Mouse (Mus musculus) lung, embryonic 16.5 days (tissue): Measurements from ENCODE around the gene Tmbim6. TPM values are rescaled to one million over a fixed set of nuclear protein-coding genes. Genes with fewer than 3 reads are reported as not detected.

ENCODE experiments used
- ATAC-seq: fragments of 200-750 bp; cut with Nextera tagmentation; 2 replicates; pipeline ENCODE4 v1.8.0; 2017; ENCODE audit warnings: low read depth, mild to moderate bottlenecking, moderate library complexity
- H3K27ac ChIP-seq: fragments of 300-500 bp; sonication (generic); 2 replicates; pipeline ENCODE4 v1.5.1; 2014; ENCODE audit warnings: mild to moderate bottlenecking, control low read depth, low read length
- H3K27me3 ChIP-seq: fragments of 300-500 bp; sonication (generic); 2 replicates; pipeline ENCODE4 v1.6.1; 2014; ENCODE audit warnings: low read depth, low read length, mixed read lengths; ENCODE audit not compliant: control insufficient read depth, insufficient read depth
- H3K36me3 ChIP-seq: fragments of 300-500 bp; sonication (generic); 2 replicates; pipeline ENCODE4 v1.6.1; 2014; ENCODE audit warnings: low read length; ENCODE audit not compliant: control insufficient read depth, insufficient read depth
- H3K4me1 ChIP-seq: fragments of 300-500 bp; sonication (generic); replicated peaks from 2 replicates; pipeline ENCODE4 v1.6.1; 2014; ENCODE audit warnings: low read length, mixed read lengths; ENCODE audit not compliant: control insufficient read depth, insufficient read depth
- H3K4me2 ChIP-seq: fragments of 300-500 bp; sonication (generic); 2 replicates; pipeline ENCODE4 v1.6.1; 2014; ENCODE audit warnings: low read depth, low read length, control low read depth
- H3K4me3 ChIP-seq: fragments of 300-500 bp; sonication (generic); 2 replicates; pipeline ENCODE4 v1.5.1; 2014; ENCODE audit warnings: mild to moderate bottlenecking, low read length, control low read depth
- H3K9ac ChIP-seq: fragments of 300-500 bp; sonication (generic); 2 replicates; pipeline ENCODE4 v1.6.1; 2014; ENCODE audit warnings: low read length, control low read depth
- H3K9me3 ChIP-seq: fragments of 300-500 bp; sonication (generic); 2 replicates; pipeline ENCODE4 v1.6.1; 2016; ENCODE audit warnings: low read length; ENCODE audit not compliant: control insufficient read depth
- WGBS: fragments of 180-500 bp; shearing (Covaris S2); extraction: QIAGEN DNeasy Blood & Tissue Kit; methylation state at CpG from one replicate; pipeline ENCODE4 v1.1.7; 2014; 5-methylcytosine and 5-hydroxymethylcytosine counted together
- polyA plus RNA-seq: library from polyadenylated mRNA; unstranded; fragments of >200 nt; fragmentation: Nextera tagmentation; extraction: Ambion mirVana; gene quantifications from 2 replicates; pipeline ENCODE4 v1.2.1, GENCODE M21; 2015

Tmbim6 gene
- polyA plus RNA-seq, 1 experiment from 2014 or later, result 464 TPM

DNA sequence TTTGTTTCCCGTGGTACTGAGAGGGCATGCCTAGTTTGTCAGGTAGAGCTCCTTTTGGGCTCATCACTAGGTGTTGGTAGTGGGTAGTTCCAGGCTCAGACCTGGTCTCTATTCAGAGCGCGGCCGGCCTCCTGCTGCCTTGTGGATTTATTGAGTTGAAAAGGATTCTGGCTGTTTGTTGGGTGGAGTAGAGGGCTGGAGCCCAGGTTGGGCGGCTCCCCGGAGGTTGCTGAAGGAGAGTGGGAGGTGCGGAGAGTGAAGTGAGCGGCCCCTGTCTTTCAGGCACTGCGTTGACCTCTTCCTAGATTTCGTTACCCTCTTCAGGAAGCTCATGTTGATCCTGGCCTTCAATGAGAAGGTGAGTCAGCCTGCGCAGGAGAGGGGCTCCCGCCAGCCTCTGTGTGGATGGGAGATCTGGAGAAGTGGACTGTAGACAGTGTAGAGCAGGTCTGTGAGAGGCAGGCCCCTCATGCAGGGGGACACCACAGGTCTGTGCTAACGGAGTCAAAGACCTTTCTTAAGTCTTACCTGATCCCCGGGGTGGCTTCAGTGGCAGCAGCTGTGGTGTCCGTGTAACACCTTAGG is 14.4 kb downstream of the Tmbim6 start:
- ATAC-seq, result no peak
- no peaks in the 10 kb centered on the region for H3K9me3 ChIP-seq
- H3K36me3 ChIP-seq, result peaks cover 43% of the 10 kb centered on the region
- H3K4me3 ChIP-seq, result no peak overlapping the region
- 81% methylated on average over 15 of the region's 15 CpGs for WGBS
- H3K4me2 ChIP-seq, result no peak overlapping the region
- H3K27ac ChIP-seq, result no peak overlapping the region
- no peaks in the 10 kb centered on the region for H3K27me3 ChIP-seq
- no peaks in the 10 kb centered on the region for H3K4me1 ChIP-seq
- H3K9ac ChIP-seq, result no peak overlapping the region

DNA sequence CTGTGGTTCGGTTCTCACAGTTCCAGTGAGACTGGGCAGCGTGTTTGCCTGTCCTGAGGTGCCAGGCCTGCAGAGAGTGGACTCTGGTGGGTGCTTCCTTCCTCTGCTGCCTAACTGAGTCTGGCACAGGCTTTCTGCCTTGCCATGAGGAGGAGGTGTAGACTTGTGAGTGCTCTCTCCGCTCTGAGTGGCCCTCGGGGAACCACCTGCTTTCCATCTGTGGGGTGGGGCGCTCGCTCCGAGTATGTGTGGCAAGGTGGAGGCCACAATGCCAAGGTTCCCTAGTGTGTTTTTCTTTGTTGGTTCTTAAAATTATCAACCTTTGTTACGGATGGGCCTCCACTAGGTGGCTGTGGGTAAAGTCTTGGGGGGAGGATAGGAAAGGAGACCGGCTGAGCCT is 16.2 kb downstream of the Tmbim6 start:
- H3K9me3 ChIP-seq, result no peaks in the 10 kb centered on the region
- WGBS, result 87% methylated on average over 9 of the region's 9 CpGs

DNA sequence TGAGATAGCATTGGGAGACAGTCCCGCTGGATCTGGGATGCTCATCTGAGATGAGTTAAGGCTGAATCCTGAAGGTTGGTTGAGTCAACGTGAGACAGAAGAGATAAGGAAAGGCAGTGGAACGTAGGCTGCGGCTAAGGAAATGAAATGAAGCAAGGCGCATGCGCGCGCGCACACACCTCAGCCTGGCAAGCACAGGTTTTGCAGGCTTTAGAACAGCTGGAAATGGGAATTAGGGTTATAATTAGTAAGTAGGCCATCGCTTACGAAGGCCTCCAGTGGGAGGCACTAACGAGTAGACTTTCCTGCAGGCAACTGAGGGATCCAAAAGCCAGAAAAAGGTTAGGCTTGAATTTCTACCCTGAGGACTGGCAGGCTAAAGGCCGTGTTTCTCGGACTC is 19.1 kb downstream of the Tmbim6 start:
- no peaks in the 10 kb centered on the region for H3K27me3 ChIP-seq
- peaks cover 24% of the 10 kb centered on the region for H3K36me3 ChIP-seq
- no peak overlapping the region for H3K9ac ChIP-seq
- peaks cover 5% of the 10 kb centered on the region for H3K4me1 ChIP-seq
- H3K9me3 ChIP-seq, result no peaks in the 10 kb centered on the region
- ATAC-seq, result no peak
- no peak overlapping the region for H3K4me3 ChIP-seq
- H3K4me2 ChIP-seq, result no peak overlapping the region
- no peak overlapping the region for H3K27ac ChIP-seq
- 52% methylated on average over 14 of the region's 14 CpGs for WGBS

More for the DNA sequence above, 16.2 kb downstream of the Tmbim6 start:
- Histone ChIP-seq H3K27ac (no peak overlapping the region), H3K27me3 (no peaks in the 10 kb centered on the region), H3K9ac (no peak overlapping the region), H3K4me1 (no peaks in the 10 kb centered on the region), H3K36me3 (peaks cover 41% of the 10 kb centered on the region), H3K4me3 (no peak overlapping the region), H3K4me2 (no peak overlapping the region)
- no peak for ATAC-seq

DNA sequence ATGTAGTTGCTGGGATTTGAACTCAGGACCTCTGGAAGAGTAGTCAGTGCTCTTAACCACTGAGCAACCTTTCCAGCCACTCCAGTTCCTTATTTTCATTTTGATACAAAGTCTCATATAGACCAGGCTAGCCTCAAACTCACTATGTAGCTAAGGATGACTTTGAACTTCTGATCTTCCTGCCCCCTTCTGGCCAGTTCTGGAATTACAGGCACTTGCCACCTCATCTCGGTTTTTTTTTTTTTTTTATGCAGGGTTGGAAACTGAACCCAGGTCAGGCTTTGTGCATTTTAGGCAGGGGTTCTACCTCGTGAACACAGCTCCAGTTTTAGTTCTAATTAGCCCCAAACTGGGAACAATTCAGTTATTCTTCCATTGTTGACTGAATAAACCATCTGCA is 23.1 kb downstream of the Tmbim6 start:
- Histone ChIP-seq H3K27ac (no peak overlapping the region), H3K9me3 (no peaks in the 10 kb centered on the region), H3K4me2 (no peak overlapping the region), H3K9ac (no peak overlapping the region), H3K36me3 (no peaks in the 10 kb centered on the region), H3K27me3 (no peaks in the 10 kb centered on the region), H3K4me1 (peaks cover 19% of the 10 kb centered on the region), H3K4me3 (no peak overlapping the region)
- 19% methylated on average over 2 of the region's 2 CpGs for WGBS
- ATAC-seq, result no peak

DNA sequence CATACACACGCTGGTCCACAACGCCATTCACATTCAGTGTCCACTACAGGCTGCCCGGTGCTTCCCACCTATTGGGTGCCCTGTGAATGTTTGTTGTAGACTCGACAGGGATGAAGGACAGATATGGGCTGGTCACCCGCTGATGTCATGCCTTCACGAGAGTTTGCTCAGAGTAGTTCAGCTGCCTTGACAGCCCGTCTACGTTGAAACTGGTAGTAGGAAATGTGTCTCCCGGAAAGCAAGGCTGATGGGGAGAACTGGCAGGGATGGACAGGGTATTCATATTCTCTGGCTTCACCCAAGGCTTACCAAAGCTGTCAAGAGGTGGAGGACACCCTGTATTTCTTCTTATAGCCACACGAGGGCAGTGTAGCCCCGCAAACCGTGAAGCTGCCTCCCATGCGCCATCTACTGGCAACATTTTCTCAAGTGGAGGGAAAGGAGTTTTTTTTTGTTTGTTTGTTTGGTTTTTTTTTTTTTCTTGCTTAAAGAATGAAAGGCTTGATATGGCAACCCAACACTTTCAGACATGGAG is 23.7 kb downstream of the Tmbim6 start:
- ATAC-seq, result no peak
- H3K9ac ChIP-seq, result no peak overlapping the region; the same call in 1 of the 2 replicates
- H3K4me2 ChIP-seq, result peak overlapping the region; percentile 37
- no peak overlapping the region for H3K27ac ChIP-seq
- H3K27me3 ChIP-seq, result no peaks in the 10 kb centered on the region
- no peak overlapping the region for H3K4me3 ChIP-seq
- H3K9me3 ChIP-seq, result no peaks in the 10 kb centered on the region
- WGBS, result 13% methylated on average over 13 of the region's 13 CpGs
- no peaks in the 10 kb centered on the region for H3K36me3 ChIP-seq
- peaks cover 22% of the 10 kb centered on the region for H3K4me1 ChIP-seq

- no peaks in the 10 kb centered on the region for H3K9me3 ChIP-seq
- H3K36me3 ChIP-seq, result no peaks in the 10 kb centered on the region; the same call in 1 of the 2 replicates
- WGBS, result 23% methylated on average over 4 of the region's 4 CpGs
- H3K4me2 ChIP-seq, result peak overlapping the region; percentile 37; the same call in 1 of the 2 replicates
- H3K4me1 ChIP-seq, result peaks cover 24% of the 10 kb centered on the region
- no peak overlapping the region for H3K4me3 ChIP-seq
- H3K9ac ChIP-seq, result peak overlapping the region; percentile 43
- no peak for ATAC-seq
- H3K27ac ChIP-seq, result no peak overlapping the region
- no peaks in the 10 kb centered on the region for H3K27me3 ChIP-seq
Measured at GRCm38 (mm10) chr15:99416957-99417356, 24.3 kb downstream of the Tmbim6 start.

DNA sequence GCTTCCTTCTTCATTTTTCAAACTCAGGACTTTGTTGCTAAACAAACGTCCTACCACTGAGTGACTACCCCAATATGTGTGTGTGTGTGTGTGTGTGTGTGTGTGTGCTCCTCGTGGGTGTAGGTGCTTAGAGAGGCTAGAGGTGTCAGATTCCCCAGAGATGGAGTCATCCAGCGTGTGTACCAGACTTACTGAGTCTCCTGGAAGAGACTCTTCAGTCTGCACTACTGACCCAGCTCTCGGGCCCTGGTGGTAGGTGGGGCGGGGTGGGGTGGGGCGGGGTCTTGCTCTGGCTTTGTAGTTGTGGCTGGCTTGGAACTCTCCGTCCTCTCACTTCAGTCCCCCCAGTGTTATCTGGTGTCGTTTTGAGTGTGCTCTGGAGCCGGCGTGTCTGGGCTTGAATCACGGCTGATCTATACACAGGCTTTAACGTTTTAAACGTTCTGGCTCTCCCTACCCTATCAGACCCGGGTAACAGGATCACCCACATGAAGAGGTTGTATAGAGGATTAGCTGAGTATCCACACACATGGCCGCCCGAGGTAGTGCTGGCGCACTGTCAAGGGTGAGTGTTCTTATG is 25.1 kb downstream of the Tmbim6 start:
- peak overlapping the region; percentile 55 for H3K27ac ChIP-seq
- H3K4me2 ChIP-seq, result 0 out of 2 replicates have a peak overlapping the region, but pooled peaks have one; percentile 10
- no peaks in the 10 kb centered on the region for H3K9me3 ChIP-seq
- no peak overlapping the region for H3K4me3 ChIP-seq
- WGBS, result 18% methylated on average over 17 of the region's 17 CpGs
- peak; percentile 10; the same call in 1 of the 2 replicates for ATAC-seq
- no peaks in the 10 kb centered on the region; the same call in none of the 2 replicates for H3K36me3 ChIP-seq
- peaks cover 27% of the 10 kb centered on the region for H3K4me1 ChIP-seq
- no peaks in the 10 kb centered on the region for H3K27me3 ChIP-seq
- peak overlapping the region; percentile 32; the same call in 1 of the 2 replicates for H3K9ac ChIP-seq

- WGBS, result 6% methylated on average over 5 of the region's 5 CpGs
Measured at GRCm38 (mm10) chr15:99420101-99420500, 27.4 kb downstream of the Tmbim6 start.

GRCm38 (mm10) chr15:99420521-99421014 is 27.9 kb downstream of the Tmbim6 start:
- WGBS, result 2% methylated on average over 12 of the region's 12 CpGs
- Histone ChIP-seq H3K36me3 (peaks cover 3% of the 10 kb centered on the region), H3K27me3 (no peaks in the 10 kb centered on the region), H3K4me3 (peak overlapping the region; percentile 15), H3K4me2 (peak overlapping the region; percentile 52), H3K9ac (peak overlapping the region; percentile 58), H3K27ac (peak overlapping the region; percentile 97), H3K4me1 (peaks cover 27% of the 10 kb centered on the region), H3K9me3 (no peaks in the 10 kb centered on the region)
- ATAC-seq, result peak; percentile 74

More at GRCm38 (mm10) chr15:99420101-99420500, 27.4 kb downstream of the Tmbim6 start:
- H3K4me3 ChIP-seq, result no peak overlapping the region; the same call in 1 of the 2 replicates
- peaks cover 27% of the 10 kb centered on the region for H3K4me1 ChIP-seq
- ATAC-seq, result peak; percentile 8; the same call in 1 of the 2 replicates
- no peaks in the 10 kb centered on the region for H3K27me3 ChIP-seq
- H3K4me2 ChIP-seq, result peak overlapping the region; percentile 52
- peak overlapping the region; percentile 97 for H3K27ac ChIP-seq
- H3K36me3 ChIP-seq, result peaks cover 3% of the 10 kb centered on the region
- H3K9me3 ChIP-seq, result no peaks in the 10 kb centered on the region
- peak overlapping the region; percentile 58 for H3K9ac ChIP-seq
